Mouse (Mus musculus): ENCODE results near the gene Plxnb1.
"Not testable (repeated sequence)": the region's sequence is repeated elsewhere in the genome, so short reads cannot be mapped to it uniquely, and the experiment has no call there.

Plxnb1 gene

DNA sequence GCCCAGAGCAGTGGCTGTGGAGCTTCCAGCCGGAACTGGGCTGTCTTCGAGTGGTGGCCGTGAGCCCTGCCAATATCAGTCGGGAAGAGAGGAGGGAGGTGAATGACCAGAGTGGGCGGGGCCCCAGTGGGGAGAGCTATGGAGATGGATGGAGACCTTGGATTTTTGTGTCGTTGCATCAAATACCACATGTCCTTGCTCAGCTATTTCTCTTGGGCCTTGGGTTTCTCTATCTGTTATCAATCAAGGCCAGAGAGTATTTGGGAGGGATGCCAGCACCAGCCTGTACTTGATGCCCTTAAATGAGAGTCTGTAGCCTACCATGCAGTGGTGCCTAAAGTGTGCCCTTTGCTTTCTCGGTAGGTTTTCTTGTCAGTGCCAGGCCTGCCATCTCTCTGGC is 8.1 kb downstream of the Plxnb1 start:
- no peak for DNase-seq

DNA sequence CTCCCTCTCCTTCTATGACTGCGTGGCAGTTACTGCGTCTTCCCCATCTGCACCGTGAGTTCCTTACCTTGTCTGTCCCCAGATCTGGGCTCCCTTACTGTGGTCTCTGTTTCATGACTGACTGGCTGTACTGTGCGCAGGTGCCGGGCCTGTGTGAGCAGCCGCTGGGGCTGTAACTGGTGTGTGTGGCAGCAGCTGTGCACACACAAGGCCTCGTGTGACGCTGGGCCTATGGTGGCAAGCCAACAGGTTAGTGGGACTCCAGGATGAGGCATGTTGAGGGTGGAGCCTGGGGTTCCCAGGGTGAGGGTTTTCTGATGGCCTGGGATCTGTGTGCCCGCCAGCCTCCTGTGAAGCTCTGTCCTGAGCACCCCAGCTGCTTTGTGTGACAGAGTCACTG is 8.9 kb downstream of the Plxnb1 start:
- DNase-seq: no peak

DNA sequence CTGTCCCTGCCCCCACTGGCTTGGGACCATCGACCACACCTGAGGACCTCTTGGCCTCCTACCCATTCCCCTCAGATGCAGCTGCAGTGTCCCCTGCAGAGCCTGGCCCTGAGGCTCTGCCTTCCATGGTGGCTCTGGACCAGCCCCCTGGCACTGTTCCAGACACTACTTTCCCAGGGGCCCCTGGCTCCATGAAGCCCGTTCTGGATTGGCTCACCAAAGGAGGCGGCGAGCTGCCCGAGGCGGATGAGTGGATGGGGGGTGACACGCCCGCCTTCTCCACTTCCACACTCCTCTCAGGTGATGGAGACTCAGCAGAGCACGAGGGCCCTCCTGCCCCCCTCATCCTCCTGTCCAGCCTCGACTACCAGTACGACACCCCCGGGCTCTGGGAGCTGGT is 9.8 kb downstream of the Plxnb1 start:
- DNase-seq: peak in 1 of 2 experiments; percentile 38

DNA sequence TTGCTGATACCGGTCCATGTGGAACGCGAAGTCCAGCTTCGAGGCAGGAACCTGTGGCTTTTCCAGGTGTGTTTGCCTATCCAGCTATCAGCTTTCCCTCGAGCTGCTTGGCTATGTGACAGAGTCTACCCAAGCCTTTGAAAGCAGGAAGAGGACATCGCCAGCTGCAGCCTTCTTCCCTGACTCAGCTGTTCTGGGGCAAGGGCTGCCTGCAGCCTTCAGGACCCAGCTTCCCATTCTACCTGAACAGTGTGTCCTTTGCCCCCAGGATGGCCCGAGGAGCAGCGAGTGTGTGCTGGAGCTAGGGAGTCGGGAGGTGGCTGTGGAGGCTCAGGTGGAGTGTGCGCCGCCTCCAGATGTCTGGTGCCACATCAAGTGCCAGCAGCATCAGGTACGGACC is 10.5 kb downstream of the Plxnb1 start:
- DNase-seq: no peak

DNA sequence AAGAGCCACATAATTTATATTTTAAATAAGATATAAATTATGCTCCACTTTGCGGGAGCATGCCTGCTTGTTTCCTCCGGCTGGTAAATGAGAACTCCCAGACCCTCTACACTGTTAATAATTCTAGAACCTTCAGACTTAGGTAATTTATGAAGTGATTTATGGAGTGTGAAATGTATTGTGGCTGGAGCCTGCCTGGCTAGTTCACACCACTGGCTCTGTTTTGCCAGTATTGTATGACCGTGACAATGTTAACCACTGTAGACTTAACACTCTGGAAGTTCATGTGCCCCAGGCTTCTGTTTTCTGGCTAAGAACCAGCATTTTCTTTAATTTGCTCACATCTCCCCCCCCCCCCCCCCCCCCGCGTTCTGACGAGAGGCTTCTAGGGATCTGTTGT is 12.2 kb downstream of the Plxnb1 start:
- DNase-seq: no peak

DNA sequence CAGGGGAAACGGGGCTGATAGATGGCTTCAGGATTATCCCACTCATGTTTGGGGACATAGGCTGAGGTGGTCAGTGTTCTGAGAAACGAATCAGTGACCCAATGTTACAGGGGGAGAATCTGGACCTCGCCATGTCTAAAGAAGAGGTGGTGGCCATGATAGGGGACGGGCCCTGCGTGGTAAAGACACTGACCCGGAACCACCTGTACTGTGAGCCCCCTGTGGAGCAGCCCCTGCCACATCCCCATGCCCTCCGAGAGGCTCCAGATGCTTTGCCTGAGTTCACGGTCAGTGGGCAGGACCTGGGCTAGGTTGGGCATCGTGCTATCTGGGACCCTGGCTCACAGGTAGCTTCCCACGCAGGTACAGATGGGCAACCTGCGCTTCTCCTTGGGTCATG is 15.1 kb downstream of the Plxnb1 start:
- no peak for DNase-seq

DNA sequence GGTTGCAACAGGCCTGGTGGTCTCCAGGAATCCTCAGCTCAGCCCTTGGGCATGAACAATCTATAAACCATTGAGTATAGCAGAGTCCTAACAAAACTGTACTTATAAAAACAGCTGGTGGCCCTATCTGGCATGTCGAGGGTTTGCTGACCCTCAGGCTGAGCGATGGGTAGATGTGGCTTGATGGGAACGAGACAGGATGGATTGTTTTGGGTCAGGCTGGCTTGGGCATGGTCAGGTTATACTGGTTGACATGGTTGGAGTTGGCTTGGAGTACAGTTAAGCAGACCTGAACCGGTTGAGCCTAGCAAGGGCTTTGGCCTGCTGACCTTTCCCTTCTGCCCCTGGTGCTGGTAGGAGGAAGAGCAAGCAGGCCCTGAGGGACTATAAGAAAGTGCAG is 15.9 kb downstream of the Plxnb1 start:
- DNase-seq: no peak

DNA sequence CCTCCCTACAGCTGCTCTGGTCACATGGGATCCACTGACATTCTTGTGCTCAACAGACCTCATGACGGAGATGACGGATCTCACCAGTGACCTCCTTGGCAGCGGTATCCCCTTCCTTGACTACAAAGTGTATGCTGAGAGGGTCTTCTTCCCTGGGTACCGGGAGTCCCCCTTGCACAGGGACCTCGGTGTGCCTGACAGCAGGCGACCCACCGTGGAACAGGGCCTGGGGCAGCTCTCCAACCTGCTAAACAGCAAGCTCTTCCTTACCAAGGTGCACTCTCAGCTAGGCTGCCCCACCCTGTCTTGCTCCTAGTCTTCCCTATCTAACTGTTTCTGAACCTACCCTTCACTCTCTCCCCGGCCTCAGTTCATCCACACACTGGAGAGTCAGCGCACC is 16.4 kb downstream of the Plxnb1 start:
- DNase-seq: no peak

DNA sequence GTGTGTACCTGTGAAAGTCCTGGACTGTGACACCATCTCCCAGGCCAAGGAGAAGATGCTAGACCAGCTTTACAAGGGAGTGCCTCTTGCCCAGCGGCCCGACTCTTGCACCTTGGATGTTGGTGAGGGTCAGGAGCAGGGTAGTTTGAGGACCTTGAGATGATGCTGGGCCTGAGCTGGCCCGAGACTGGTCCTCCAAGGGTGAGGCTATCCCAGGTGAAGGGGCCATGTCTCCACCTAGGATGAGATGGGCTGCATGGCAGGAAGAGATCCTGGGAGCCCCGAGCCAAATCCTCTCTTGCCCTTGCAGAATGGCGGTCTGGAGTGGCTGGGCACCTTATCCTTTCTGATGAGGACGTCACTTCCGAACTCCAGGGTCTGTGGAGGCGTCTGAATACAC is 18.1 kb downstream of the Plxnb1 start:
- no peak for DNase-seq

DNA sequence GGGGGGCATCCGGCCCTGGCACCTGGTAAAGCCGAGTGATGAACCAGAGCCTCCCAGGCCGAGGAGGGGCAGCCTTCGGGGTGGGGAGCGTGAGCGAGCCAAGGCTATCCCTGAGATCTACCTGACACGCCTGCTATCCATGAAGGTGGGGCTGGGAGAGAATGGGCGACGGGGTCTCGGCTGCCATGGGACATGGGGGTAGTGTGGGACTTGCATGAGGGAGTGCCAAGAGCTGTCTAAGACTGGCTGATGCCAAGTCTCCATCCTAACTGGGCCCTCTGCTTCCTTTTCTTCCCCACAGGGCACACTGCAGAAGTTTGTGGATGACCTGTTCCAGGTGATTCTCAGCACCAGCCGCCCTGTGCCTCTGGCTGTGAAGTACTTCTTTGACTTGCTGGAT is 19.1 kb downstream of the Plxnb1 start:
- no peak for DNase-seq

DNA sequence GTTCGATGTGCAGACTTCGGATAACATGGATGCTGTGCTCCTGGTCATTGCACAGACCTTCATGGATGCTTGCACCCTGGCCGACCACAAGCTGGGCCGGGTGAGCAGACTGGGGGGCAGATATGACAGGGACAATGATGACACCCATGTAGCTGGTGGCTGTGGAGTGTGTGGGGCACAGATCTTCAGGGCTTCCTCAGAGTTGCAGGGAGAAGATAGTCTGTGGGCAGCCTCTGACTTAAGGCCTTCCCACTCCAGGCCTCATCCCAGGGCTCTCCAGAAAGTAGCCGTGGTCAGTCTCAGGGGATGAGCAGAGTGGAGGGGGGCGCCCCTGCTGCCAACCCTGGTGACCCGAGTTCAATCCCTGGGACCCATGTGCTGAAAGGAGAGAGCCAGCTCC is 19.7 kb downstream of the Plxnb1 start:
- no peak for DNase-seq

DNA sequence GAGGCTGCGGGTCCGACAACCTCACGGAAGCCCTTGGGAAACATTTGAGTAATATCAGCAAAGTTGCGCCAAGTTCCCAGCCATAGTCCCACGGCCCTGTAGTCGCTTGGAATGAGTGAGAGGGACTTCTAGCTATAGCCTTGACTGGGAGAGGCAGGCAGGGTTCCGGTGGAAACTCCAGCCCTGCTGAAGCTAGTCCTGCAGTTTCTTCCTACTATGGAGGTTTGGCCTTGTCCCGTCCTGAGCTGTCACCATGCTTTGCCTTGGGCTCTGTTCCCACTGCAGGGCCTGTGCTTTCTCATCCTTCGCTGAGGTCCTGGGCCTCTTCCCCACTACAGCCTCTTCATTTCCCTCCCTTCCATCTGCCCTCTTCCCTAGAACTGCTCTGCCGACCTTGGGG is 21.0 kb downstream of the Plxnb1 start:
- DNase-seq: no peak

DNA sequence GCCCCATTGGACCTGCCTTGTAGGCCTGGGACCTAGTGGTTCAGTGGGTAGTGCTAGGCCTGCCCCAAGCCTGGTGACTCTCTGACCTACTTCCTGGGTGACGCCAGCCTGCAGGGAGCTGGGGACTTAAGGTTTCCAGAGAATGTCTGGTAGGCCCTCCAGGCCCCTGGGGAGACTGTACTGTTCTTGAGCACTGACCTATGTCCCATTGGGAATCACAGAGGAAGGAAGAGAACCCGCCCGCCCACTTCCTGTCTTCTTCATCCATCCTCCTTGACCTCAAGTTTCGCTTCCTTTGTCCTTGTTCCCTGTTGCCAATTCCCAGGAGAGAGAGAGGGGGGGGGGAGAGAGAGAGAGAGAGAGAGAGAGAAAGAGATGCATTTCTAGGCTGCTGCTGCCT is 22.9 kb downstream of the Plxnb1 start:
- DNase-seq: peak in 1 of 2 experiments; percentile 3

DNA sequence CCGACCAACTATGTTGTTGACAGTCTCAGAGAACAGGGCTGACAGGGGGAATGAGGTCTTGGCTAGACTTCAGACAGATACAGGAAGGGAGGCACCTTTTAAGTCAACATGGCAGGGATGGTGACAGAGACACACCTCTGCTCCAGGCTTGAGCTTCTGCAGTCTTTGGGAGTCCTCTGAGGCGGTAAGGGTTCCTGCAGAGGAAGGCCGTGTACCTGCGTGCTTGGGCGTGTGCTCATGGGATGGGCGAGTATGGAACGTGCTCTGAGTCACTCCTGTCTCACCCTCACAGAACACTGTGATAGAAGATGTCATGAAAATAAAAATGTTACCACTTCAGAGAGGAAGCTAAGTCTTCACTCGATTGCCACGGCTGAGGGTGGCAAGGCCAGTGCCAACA is 24.4 kb downstream of the Plxnb1 start:
- no peak for DNase-seq

DNA sequence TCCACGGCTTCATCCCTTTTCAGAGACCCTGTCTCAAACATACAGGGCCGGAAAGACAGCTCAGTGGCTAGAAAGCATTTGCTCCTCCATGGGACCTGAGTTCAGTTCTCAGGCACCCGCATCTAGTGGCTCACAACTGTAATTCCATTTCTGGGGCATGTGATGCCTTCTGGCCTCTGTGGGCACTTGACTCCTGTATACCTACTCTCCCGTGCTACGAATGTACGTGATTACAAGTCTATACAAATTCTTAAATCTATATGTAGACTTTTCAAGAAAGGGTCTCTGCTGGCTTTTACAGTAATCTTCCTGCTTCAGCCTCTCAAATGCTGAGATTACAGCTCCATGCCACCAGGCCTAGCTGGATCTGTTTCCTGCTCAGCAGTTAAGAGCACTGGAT is 25.8 kb downstream of the Plxnb1 start:
- DNase-seq: no peak

DNA sequence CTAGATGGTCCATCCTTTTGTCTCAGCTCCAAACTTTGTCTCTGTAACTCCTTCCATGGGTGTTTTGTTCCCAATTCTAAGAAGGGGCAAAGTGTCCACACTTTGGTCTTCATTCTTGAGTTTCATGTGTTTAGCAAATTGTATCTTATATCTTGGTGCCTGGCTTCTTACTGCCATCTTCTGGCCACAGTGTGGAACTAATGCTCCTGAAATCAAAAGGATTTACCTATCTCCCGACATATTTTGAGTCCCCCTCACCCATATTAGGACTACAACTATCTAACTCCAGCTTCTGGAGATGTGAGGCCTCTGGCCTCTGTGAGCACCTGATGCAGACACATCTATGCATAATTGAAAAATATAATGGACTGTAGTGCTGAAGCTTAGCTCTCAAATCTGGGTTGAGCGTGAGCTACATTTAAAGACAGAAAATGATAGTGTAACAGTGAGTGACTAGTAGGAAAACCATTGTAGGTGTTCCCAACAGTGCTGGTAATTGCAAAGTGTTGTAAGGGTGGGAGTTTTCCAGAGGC is 27.4 kb downstream of the Plxnb1 start:
- peak in 1 of 2 experiments; percentile 57 for DNase-seq

DNA sequence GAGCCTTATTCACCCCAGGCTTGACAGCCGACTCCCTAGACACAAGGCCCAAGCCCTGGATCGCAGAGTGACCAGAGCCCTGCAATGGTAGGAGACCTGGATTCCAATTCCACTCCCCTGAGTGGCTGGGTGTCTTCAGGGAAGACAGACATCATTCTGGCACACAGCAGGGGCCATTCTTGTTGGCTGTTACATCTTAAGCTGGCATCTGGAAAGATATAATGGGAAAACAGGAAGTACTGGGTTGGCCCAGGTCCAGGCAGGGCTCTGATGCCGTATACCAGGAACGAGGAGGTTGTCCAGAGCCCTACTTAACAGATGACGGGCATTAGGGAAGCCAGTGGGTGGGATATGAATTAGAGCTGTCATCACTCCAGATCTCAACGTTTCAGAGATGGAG is 28.1 kb downstream of the Plxnb1 start:
- no peak for DNase-seq

DNA sequence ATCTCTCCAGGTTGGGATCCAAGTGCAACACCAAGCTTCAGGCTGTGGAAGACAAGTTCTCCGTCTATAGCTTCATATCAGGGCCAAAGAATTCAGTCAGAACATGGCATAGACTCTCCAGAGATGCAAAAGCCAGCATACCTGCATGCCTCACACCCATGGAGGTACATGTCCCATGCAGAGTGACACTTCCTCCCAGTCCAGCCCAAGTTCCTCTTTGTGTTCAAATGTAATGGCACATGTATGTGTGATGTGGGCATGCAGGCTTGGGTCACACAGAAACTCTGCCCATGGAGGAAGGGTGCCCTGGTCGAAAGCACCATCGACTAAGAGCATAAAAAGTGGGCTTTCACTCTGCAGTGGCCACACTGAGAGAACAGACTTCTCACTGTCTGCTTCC is 29.0 kb downstream of the Plxnb1 start:
- DNase-seq: no peak

DNA sequence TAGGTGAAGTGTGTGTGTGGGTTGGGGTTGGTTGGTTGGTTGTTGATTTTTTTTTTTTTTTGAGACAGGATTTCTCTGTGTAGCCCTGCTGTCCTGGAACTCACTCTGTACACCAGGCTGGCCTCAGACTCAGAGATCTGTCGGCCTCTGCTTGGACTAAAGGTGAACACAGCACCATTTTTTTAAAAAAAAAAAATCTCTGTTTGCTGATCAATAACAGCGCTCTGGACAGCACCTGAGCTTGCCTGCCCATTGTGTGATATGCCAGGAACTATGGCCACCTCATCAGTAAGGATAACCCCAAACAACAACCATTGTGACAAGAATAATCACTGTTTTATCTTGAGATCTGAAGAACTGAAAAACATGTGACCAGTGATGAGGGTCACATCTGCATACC is 29.9 kb downstream of the Plxnb1 start:
- no peak for DNase-seq

DNA sequence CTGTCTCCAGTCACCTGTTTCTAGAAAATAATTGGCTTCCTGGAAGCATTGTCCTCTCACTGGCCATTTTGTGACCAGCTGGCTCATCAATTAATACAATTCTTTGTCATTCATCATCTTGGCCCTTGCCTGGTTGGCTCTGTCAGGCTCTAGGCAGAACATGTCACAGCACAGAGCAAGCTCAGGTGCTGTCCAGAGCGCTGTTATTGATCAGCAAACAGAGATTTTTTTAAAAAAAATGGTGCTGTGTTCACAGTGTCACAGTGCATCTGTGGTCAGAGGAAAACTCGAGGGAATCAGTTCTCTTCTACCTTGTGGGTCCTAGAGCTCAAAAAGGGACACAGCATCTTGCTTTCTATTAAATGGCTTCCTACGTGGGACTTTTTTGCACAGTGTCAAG is 30.3 kb downstream of the Plxnb1 start:
- DNase-seq: no peak

DNA sequence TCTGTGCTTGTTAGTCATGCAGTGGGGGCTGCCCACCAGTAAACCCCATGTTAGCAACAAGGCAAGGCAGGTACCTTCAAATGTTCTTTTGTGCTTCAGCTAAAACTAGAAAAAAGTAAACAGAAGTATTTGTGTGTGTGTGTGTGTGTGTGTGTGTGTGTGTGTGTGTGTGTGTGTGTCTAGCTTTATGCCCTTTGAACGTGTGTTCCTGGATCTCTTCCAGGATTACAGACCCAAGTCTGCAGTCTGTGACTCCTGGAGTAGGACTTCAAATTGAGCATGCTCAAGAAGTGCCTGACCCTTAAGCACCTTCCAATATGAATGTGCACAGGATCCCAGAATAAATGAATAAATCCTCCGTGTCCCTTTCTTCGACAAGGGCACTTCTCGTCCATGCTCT is 31.9 kb downstream of the Plxnb1 start:
- no peak for DNase-seq

DNA sequence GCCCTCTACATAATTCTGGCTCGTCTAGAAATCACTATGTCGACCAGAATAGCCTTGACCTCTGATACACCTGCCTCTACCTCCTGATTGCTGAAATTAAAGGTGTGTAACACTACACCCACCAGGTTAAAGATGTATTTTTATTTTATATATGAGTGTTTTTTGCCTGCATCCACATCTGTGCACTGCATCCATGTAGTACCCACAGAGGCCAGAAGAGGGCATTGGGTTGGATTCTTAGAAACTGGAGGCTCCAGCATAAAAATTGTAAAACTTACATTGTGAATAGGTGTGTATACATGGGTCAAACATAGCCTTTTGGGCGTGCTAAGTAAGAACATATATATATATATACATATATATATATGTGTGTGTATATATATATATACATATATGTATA is 33.0 kb downstream of the Plxnb1 start:
- peak in 1 of 2 experiments; percentile 36 for DNase-seq

DNA sequence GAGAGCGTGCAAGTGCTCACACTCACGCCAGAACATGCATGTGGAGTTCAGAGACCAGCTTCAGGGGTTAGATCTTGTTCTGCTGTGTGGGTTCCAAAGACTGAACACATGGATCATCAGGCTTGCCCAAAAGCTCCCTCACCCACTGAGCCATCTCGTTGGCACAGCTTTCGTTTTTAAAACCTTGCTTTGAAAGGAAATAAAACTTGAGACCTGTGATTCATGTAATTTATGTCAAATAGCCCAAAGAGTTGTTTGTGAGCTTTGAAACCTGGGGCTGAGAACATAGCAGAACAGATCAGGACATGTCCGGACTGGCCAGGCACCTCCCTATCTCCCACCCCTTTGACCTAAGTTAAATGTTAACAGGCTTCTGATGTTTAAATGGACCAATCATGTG is 34.9 kb downstream of the Plxnb1 start:
- DNase-seq: no peak

DNA sequence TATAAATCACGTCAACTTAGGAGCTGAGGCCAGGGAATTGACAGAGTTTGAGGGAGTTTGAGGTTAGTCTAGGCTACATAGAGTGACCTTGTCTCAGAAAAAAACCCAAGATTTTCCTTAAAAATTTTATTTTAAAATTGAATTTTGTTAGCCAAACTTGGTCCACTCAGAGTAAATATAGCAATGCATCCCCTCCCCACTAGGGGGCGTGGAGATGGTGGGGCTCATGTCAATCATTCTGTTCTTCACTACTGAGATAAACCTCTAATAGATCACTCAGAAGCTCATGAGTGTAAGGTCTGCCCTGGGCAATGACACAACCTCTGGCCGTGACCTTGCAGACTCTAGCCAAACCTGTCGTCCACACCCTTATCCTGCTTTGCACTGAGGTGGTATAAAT is 45.2 kb downstream of the Plxnb1 start:
- DNase-seq: not testable (repeated sequence)

DNA sequence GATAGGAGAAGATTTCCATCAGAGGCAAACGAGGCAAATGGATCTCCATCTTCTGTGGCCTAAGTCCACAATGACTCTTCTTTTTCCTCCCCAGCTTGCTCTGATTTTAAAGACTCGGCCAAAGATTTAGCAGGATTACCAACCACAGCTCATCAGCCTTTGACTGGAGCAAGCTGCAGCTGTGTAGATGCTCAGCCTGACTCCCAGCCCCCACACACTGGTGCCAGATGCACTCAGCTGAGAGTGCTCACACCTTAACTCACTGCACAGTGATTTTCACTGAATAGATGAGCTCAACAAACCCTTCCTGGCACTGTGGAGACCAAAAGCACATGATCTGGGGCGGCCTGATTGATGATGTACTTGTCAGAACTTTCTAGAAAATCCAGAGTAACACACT is 66.8 kb downstream of the Plxnb1 start, which contains the start of gene Fbxw21:
Fbxw21 (minus strand) TSS at position 101 of the 400 bp plus-strand sequence.
- DNase-seq: no peak

DNA sequence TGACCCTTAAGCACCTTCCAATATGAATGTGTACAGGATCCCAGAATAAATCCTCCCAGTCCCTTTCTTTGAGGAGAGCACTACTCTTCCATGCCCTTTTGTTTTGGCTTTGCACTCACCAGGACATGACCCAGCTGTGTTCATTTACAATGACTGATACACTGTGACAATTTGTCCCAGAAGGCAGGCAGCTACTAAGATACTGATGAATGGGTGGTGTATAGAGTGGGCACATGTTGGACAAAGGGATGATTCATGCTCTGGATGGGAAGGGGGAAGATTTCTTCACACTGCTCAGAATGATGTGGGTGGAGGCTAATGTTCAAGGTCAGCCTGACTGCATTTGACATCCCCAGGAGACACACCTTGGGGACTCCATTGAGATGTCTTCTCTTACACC is 72.1 kb downstream of the Plxnb1 start:
- DNase-seq: no peak
